Mouse (Mus musculus): ENCODE results near the gene Slc9a2. TPM values are rescaled to one million over a fixed set of nuclear protein-coding genes. Genes with fewer than 3 reads are reported as not detected.
A peak's percentile ranks its signal among the peaks of the same experiment; 100 is the strongest.

Slc9a2 gene
- polyA plus RNA-seq, 1 experiment = 6.2 TPM

DNA sequence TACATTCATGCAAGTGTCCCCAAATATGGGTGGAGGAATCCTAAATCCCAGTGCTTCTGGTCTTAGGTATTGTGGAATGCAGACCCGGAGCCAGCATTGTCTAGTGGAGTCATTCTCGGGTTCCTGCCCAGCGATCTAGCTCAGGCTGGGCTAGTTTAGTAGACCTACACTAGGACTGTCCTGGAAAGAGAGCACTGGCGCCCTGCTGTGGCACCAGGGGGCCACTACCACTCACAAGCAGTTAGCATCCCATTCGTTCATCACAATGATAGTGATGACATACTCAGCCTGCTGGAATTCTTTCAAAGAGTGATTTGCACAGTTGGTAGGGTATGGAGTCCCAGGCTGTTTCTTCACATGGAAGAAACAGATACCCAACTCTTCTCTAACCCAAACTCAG, 3.1 kb upstream of the Slc9a2 start:
- no peak overlapping the region for H3K27ac ChIP-seq (ENCODE audit: control insufficient read depth, insufficient read depth, low read depth, low read length)
- H3K4me1 ChIP-seq (ENCODE audit: control insufficient read depth, insufficient read depth, low read length) = peaks cover 3% of the 10 kb centered on the region
- no peaks in the 10 kb centered on the region for H3K36me3 ChIP-seq (ENCODE audit: control insufficient read depth, insufficient read depth, low read length)
- no peak; the same call in 1 of the 2 replicates for TF ChIP-seq CTCF (IDR thresholded peaks at IDR 0.05; ENCODE audit: control insufficient read depth, insufficient read depth, insufficient replicate concordance, low read depth, low read length)
- TF ChIP-seq POLR2A (IDR thresholded peaks at IDR 0.05; ENCODE audit: control insufficient read depth, low read depth, low read length) = no peak
- H3K27me3 ChIP-seq (ENCODE audit: control insufficient read depth, insufficient read depth, low read length) = no peaks in the 10 kb centered on the region
- no peak overlapping the region for H3K4me3 ChIP-seq (ENCODE audit: control insufficient read depth, low read depth, low read length)

DNA sequence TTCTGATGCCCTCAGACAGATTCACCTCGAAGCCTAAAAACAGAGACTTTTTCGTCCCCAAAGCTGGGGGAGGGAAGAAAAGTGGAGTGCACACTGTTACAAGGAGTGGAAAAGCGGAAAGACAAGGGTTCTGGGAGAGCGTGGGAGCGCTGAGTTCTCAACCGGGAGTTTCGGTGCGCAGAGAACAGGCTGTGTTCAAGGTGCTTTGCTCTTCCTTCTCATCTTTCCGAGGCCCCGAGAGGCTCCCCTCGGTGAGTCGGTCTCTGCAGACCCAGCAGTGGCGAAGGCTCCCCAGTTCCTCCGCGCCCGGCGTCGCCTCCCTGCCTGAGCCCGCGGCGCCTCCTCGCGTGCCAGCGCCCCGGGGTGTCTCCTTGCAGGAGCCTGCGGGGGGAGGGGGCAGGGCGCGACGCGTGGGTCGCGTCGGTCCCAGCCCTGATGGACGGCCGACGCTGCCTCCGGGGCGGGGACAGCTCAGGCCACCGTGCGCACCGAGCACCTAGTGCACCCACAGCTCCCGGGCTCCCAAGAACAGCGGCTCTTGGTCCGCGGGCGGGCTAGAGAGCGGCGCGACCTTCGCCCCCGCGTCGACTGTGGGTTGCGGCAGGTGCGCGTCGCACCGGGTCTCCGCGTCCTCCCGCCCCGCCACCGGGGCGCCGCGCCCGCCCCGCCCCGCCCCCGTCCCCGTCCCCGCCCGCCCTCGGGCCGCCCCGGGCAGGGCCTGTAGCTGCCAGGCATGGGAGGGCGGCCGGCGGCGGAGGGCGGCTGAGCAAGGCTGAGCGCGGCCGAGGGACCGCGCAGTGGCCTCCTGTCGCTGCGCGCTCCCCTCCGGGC, 709 bp downstream of the Slc9a2 start:
- Histone ChIP-seq H3K4me3 (ENCODE audit: control insufficient read depth, low read depth, low read length) (peak overlapping the region; percentile 65), H3K36me3 (ENCODE audit: control insufficient read depth, insufficient read depth, low read length) (no peaks in the 10 kb centered on the region), H3K27ac (ENCODE audit: control insufficient read depth, insufficient read depth, low read depth, low read length) (peak overlapping the region; percentile 65), H3K27me3 (ENCODE audit: control insufficient read depth, insufficient read depth, low read length) (no peaks in the 10 kb centered on the region), H3K4me1 (ENCODE audit: control insufficient read depth, insufficient read depth, low read length) (peaks cover 3% of the 10 kb centered on the region)
- TF ChIP-seq CTCF (IDR thresholded peaks at IDR 0.05; ENCODE audit: control insufficient read depth, insufficient read depth, insufficient replicate concordance, low read depth, low read length) (no peak), POLR2A (IDR thresholded peaks at IDR 0.05; ENCODE audit: control insufficient read depth, low read depth, low read length) (no peak)

DNA sequence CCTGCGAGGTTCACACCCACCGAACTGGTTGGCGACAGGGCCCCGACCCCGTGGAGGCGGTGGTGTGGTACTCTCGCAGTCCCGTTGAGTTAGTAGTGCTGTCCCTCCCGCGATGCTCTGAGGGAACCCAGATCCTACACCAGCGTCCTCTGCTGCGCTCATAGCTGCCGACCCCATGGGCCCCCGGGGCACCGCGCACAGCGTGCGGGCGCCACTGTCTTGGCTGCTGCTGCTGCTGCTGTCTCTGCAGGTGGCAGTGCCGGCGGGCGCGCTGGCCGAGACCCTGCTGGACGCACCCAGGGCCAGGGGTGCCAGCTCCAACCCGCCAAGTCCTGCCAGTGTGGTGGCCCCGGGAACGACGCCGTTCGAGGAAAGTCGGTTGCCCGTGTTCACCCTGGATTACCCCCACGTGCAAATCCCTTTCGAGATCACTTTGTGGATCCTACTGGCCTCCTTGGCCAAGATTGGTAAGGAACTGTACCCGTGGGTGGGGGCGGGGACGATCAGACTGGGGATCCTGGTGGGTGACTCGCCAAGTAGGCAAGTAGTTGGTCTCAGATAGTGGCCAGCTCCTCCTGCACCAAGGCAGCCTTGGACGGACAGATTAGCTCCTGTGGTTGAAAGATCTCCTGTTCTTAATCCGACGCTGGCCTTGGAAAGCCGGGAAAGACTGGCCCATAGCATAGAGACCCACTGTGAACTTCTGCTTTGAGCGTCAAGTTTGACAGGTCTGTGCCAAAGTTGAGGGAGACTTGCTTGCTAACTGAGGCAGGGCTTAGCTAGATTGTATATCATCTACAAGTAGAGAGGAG, 1.5 kb downstream of the Slc9a2 start:
- H3K27me3 ChIP-seq (ENCODE audit: control insufficient read depth, insufficient read depth, low read length) = no peaks in the 10 kb centered on the region
- peak overlapping the region; percentile 49 for H3K4me3 ChIP-seq (ENCODE audit: control insufficient read depth, low read depth, low read length)
- no peak overlapping the region for H3K27ac ChIP-seq (ENCODE audit: control insufficient read depth, insufficient read depth, low read depth, low read length)
- H3K36me3 ChIP-seq (ENCODE audit: control insufficient read depth, insufficient read depth, low read length) = no peaks in the 10 kb centered on the region
- peaks cover 3% of the 10 kb centered on the region for H3K4me1 ChIP-seq (ENCODE audit: control insufficient read depth, insufficient read depth, low read length)
- TF ChIP-seq CTCF (IDR thresholded peaks at IDR 0.05; ENCODE audit: control insufficient read depth, insufficient read depth, insufficient replicate concordance, low read depth, low read length) = no peak
- no peak for TF ChIP-seq POLR2A (IDR thresholded peaks at IDR 0.05; ENCODE audit: control insufficient read depth, low read depth, low read length)

DNA sequence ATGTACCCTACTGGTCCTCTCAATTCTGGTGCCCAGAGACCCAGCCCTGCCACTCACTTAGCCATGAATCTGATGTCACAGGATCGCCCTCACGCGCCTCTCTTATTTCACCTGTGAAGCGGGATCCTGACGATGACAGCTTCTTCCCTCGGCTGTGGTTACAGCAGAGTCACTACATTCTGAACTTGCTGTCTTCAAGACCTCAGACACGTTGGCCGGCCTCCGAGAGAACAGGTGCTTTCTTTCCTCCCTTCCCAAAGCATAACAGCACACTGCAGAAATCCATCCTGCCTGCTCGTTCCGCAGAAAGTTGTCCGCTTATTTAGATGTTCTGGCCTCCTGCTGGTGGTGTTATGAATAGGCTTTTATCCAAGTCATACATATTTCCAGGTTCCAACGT, 13.9 kb downstream of the Slc9a2 start:
- no peak overlapping the region for H3K27ac ChIP-seq (ENCODE audit: control insufficient read depth, insufficient read depth, low read depth, low read length)
- H3K27me3 ChIP-seq (ENCODE audit: control insufficient read depth, insufficient read depth, low read length) = no peaks in the 10 kb centered on the region
- H3K4me1 ChIP-seq (ENCODE audit: control insufficient read depth, insufficient read depth, low read length) = no peaks in the 10 kb centered on the region
- H3K36me3 ChIP-seq (ENCODE audit: control insufficient read depth, insufficient read depth, low read length) = no peaks in the 10 kb centered on the region
- TF ChIP-seq CTCF (IDR thresholded peaks at IDR 0.05; ENCODE audit: control insufficient read depth, insufficient read depth, insufficient replicate concordance, low read depth, low read length) (no peak), POLR2A (IDR thresholded peaks at IDR 0.05; ENCODE audit: control insufficient read depth, low read depth, low read length) (no peak)
- H3K4me3 ChIP-seq (ENCODE audit: control insufficient read depth, low read depth, low read length) = no peak overlapping the region

- Histone ChIP-seq H3K36me3 (ENCODE audit: control insufficient read depth, insufficient read depth, low read length) (no peaks in the 10 kb centered on the region), H3K4me3 (ENCODE audit: control insufficient read depth, low read depth, low read length) (no peak overlapping the region), H3K27me3 (ENCODE audit: control insufficient read depth, insufficient read depth, low read length) (no peaks in the 10 kb centered on the region), H3K4me1 (ENCODE audit: control insufficient read depth, insufficient read depth, low read length) (no peaks in the 10 kb centered on the region), H3K27ac (ENCODE audit: control insufficient read depth, insufficient read depth, low read depth, low read length) (no peak overlapping the region)
- TF ChIP-seq POLR2A (IDR thresholded peaks at IDR 0.05; ENCODE audit: control insufficient read depth, low read depth, low read length) = no peak
- TF ChIP-seq CTCF (IDR thresholded peaks at IDR 0.05; ENCODE audit: control insufficient read depth, insufficient read depth, insufficient replicate concordance, low read depth, low read length) = no peak
Observed at GRCm38 (mm10) chr1:40696436-40696835, 16.1 kb downstream of the Slc9a2 start.

DNA sequence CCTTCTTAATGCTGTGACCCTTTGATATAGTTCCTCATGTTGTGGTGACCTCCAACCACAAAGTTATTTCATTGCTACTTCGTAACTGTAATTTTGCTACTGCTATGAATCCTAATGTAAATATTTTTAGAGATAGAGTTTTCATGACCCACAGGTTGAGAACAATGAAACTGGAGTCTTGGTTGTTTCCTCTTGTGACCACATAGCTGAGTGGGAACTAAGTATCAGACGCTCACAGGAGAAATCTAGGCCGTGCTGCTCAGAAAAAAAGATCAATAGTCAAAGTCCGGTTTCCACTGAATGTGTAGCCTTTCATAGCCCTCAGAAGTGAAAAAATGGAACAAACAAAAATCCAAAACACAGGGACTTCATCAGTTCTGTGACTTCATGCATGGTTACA, 24.7 kb downstream of the Slc9a2 start:
- Histone ChIP-seq H3K4me1 (ENCODE audit: control insufficient read depth, insufficient read depth, low read length) (no peaks in the 10 kb centered on the region), H3K27me3 (ENCODE audit: control insufficient read depth, insufficient read depth, low read length) (no peaks in the 10 kb centered on the region), H3K27ac (ENCODE audit: control insufficient read depth, insufficient read depth, low read depth, low read length) (no peak overlapping the region), H3K36me3 (ENCODE audit: control insufficient read depth, insufficient read depth, low read length) (no peaks in the 10 kb centered on the region), H3K4me3 (ENCODE audit: control insufficient read depth, low read depth, low read length) (no peak overlapping the region)
- TF ChIP-seq CTCF (IDR thresholded peaks at IDR 0.05; ENCODE audit: control insufficient read depth, insufficient read depth, insufficient replicate concordance, low read depth, low read length) (no peak), POLR2A (IDR thresholded peaks at IDR 0.05; ENCODE audit: control insufficient read depth, low read depth, low read length) (no peak)

DNA sequence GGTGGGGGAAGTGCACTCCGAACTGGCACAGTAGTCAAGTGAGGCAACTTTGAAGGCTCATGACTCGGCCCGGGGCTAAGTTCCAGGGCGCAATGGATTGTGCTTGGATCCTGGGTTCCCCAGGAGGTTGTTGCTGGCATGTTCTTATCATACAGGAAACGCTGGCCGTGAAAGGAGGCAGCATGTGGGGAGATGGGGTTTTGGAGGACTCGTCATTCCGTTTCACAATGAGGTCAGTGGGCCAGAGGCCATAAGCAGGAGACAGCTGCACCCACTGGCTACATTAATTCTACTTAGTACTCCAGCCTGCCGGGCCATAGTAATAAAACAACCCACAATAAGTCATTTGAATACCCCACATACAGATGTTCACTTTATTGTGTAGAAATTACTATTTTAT, 34.6 kb downstream of the Slc9a2 start:
- H3K4me1 ChIP-seq (ENCODE audit: control insufficient read depth, insufficient read depth, low read length) = no peaks in the 10 kb centered on the region
- no peaks in the 10 kb centered on the region for H3K27me3 ChIP-seq (ENCODE audit: control insufficient read depth, insufficient read depth, low read length)
- TF ChIP-seq POLR2A (IDR thresholded peaks at IDR 0.05; ENCODE audit: control insufficient read depth, low read depth, low read length) (no peak), CTCF (IDR thresholded peaks at IDR 0.05; ENCODE audit: control insufficient read depth, insufficient read depth, insufficient replicate concordance, low read depth, low read length) (no peak)
- no peak overlapping the region for H3K27ac ChIP-seq (ENCODE audit: control insufficient read depth, insufficient read depth, low read depth, low read length)
- H3K4me3 ChIP-seq (ENCODE audit: control insufficient read depth, low read depth, low read length) = no peak overlapping the region
- no peaks in the 10 kb centered on the region for H3K36me3 ChIP-seq (ENCODE audit: control insufficient read depth, insufficient read depth, low read length)

Data from testis, adult 2 months (tissue).